Mouse (Mus musculus) ES-E14 (cell line): ENCODE data around the gene Gcnt7.

Experiments
- MAFK ChIP-seq: IDR thresholded peaks from 2 replicates; pipeline ENCODE4 v1.6.1; 2014; ENCODE audit warnings: mild to moderate bottlenecking, low read depth, low read length, inconsistent platforms; ENCODE audit not compliant: insufficient read depth
- ZC3H11A ChIP-seq: IDR thresholded peaks from 2 replicates; pipeline ENCODE4 v1.6.1; 2012; ENCODE audit warnings: low read depth, mild to moderate bottlenecking, inconsistent platforms, low read length, borderline replicate concordance
- ZNF384 ChIP-seq: IDR thresholded peaks from 2 replicates; pipeline ENCODE4 v1.6.1; 2012; ENCODE audit warnings: low read depth, low read length, inconsistent platforms

DNA sequence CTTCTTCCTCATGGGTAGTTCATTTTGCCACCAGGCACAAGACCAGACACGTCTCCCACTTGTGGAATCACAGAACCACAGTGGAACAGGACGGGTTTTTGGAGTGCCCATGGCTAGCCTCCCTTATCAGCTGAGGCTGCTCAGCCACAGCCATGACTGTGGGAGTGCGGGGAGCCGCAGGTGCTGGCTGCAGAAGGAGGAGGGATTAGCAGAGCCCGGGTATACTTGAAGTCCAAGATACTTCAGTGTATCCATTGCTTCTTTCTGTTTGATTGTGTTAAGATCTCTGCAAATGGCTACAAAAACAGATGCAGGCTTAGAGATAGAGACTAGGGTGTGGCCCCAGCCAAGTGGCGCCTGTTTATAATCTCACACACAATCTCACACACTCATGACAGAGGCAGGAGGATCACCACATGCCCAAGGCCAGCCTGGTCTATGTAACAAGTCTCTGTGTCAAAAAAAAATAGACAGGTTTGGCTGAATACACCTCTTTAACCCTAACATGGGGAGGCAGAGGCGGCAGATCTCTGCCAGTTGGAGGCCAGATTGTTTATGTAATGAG is 42.4 kb upstream of the Gcnt7 start:
- no peak for TF ChIP-seq ZNF384
- no peak for TF ChIP-seq MAFK
- TF ChIP-seq ZC3H11A = no peak
